Mouse (Mus musculus): ENCODE results near the gene Mfsd7a.
A peak's percentile ranks its signal among the peaks of the same experiment; 100 is the strongest.

The Mfsd7a gene

GRCm38 (mm10) chr5:108431196-108431595 lies 17.5 kb downstream of the Mfsd7a start:
- DNase-seq = no peak

DNA sequence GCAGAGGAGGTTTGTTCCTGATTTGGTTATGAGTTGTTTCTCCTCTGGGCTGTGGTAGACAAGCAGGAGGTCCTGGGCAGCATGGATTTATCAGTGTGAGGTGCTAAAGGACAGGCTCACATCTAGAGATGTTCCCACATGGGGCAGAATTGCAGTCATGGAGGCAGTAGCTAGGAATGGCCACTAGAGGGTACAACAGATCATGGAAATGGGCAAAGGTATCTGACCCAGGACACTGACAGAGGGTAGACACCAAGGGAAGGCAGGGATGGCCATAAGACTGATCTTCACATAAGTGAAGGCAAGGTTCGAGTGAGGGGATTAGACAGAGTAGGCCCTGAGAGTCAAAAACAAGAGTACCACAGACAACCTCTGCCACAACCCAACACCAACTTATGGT lies 21.5 kb downstream of the Mfsd7a start:
- DNase-seq = peak; percentile 72

GRCm38 (mm10) chr5:108423427-108423826 lies 25.3 kb downstream of the Mfsd7a start:
- DNase-seq = no peak

GRCm38 (mm10) chr5:108422741-108423140 lies 25.9 kb downstream of the Mfsd7a start:
- no peak for DNase-seq

GRCm38 (mm10) chr5:108414711-108415110 lies 34.0 kb downstream of the Mfsd7a start:
- no peak for DNase-seq

DNA sequence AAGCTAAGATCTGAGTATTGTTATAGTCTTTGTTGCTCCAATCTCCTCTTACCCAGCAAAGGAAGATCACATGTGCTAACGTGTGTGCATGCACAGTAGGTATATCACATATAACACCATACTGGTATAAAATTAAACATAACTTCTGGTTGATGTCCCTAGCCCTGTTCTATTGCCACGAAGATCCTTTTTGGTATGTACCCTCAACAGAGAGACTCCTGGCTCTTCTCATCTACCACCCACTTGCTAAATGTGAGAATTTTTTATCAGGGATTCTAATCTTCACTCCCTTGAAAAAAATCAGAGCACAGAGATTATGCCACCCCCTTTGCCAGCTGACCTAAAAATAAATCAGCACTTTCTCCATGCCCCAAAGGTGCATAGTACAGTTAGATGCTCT lies 41.7 kb downstream of the Mfsd7a start:
- DNase-seq = no peak

DNA sequence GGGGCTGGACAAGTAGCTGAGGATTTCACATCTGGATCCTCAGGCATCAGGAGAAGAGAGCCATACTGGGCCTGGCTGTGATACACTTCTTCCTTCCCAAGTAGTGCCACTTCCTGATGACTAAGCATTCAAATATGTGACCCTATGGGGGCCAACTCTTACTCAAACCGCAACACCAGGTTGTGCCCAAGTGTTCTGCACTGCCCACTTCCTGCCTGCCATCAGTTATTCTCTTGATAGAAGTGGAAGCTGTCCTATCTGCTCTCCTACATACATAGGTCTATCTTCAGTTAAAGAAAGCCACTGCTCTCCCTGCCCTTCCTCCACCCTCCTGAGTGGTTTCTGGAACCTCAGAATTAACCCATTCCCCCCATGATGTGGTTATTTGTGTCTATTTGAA lies 43.2 kb downstream of the Mfsd7a start:
- DNase-seq = no peak

GRCm38 (mm10) chr5:108403453-108403852 lies 45.2 kb downstream of the Mfsd7a start:
- no peak for DNase-seq
